Mouse (Mus musculus): ENCODE results near the gene Prss21. TPM values are rescaled to one million over a fixed set of nuclear protein-coding genes. Genes with fewer than 3 reads are reported as not detected.
"Not testable (repeated sequence)": the region's sequence is repeated elsewhere in the genome, so short reads cannot be mapped to it uniquely, and the experiment has no call there.

Prss21 gene
- total RNA-seq, 2 experiments from 2014 or later = not detected

- no peak for DNase-seq (ENCODE audit: extremely low spot score in 1 of 2, low spot score in 2 of 2)
- intact Hi-C loops (cut with DNase I) = loop anchor here (5.0 kb wide), 1 partner anchor 108 kb away; no protein-coding TSS in a partner anchor
Observed at GRCm38 (mm10) chr17:23854229-23854765, 13.6 kb upstream of the Prss21 start.

DNA sequence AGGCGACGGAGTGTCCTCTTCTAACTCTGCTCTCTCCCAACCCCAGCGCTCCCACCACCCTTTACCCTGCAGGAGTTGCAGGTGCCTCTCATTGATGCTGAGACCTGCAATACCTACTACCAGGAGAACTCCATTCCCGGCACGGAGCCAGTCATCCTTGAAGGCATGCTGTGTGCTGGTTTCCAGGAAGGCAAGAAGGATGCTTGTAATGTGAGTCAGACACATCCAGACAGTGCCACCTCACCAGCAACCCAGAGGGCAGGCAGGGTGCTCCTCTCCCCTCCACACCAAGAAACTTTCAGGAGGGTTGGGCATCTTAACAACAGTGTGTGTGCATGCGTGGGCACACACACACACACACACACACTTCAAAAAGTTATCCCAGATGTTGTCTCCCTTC is 10.7 kb upstream of the Prss21 start:
- no peak for DNase-seq (ENCODE audit: extremely low spot score in 1 of 2, low spot score in 2 of 2)
- intact Hi-C loops (cut with DNase I) = no loop called here

DNA sequence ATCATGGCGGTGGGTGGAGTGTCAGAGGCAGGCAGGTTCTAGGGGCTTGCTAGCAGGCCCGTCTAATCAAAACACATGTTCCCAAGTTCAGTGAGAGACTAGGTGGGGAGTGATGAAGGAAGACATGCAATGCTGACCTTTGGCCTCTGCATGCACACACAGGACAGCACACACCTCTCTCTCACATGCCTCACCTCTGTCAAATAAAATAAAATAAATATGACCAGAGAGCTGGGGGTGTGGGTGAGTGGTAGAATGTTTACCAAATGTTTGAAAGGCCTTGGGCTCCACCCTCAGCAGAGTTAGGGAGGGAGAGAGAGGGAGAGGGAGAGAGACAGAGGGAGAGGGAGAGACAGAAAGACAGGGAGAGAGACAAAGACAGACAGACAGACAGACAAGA is 9.9 kb upstream of the Prss21 start:
- intact Hi-C loops (cut with DNase I) = no loop called here
- DNase-seq (ENCODE audit: extremely low spot score in 1 of 2, low spot score in 2 of 2) = no peak

- intact Hi-C loops (cut with DNase I) = no loop called here
- DNase-seq (ENCODE audit: extremely low spot score in 1 of 2, low spot score in 2 of 2) = no peak
Observed at GRCm38 (mm10) chr17:23862926-23863325, 4.9 kb upstream of the Prss21 start.

GRCm38 (mm10) chr17:23868513-23868912 is 657 bp downstream of the Prss21 start:
- no peak for DNase-seq (ENCODE audit: extremely low spot score in 1 of 2, low spot score in 2 of 2)
- intact Hi-C loops (cut with DNase I) = no loop called here

GRCm38 (mm10) chr17:23873884-23874856 is 6.3 kb downstream of the Prss21 start:
- DNase-seq (ENCODE audit: extremely low spot score in 1 of 2, low spot score in 2 of 2) = peak in 1 of 2 experiments; percentile 59
- intact Hi-C loops (cut with DNase I) = loop anchor here (5.0 kb wide), 1 partner anchor 88 kb away; no protein-coding TSS in a partner anchor

- peak in 1 of 2 experiments; percentile 26 for DNase-seq (ENCODE audit: extremely low spot score in 1 of 2, low spot score in 2 of 2)
- intact Hi-C loops (cut with DNase I) = no loop called here
Observed at GRCm38 (mm10) chr17:23876741-23877140, 8.9 kb downstream of the Prss21 start.

GRCm38 (mm10) chr17:23877166-23877565 is 9.3 kb downstream of the Prss21 start:
- DNase-seq (ENCODE audit: extremely low spot score in 1 of 2, low spot score in 2 of 2) = peak in 1 of 2 experiments; percentile 46

GRCm38 (mm10) chr17:23880576-23880975 is 12.7 kb downstream of the Prss21 start, which contains the start of the genes Dcpp1 and Dcpp2:
TSS of gene Dcpp1 (plus strand) at chr17:23880876.
TSS of gene Dcpp2 (plus strand) at chr17:23880880.
- not testable (repeated sequence) for DNase-seq (ENCODE audit: extremely low spot score in 1 of 2, low spot score in 2 of 2)
- intact Hi-C loops (cut with DNase I) = loop anchor here (5.0 kb wide), 1 partner anchor 42 kb away; no protein-coding TSS in a partner anchor

More at GRCm38 (mm10) chr17:23877166-23877565, 9.3 kb downstream of the Prss21 start:
- intact Hi-C loops (cut with DNase I) = no loop called here

GRCm38 (mm10) chr17:23917158-23917557 is 49.3 kb downstream of the Prss21 start, which contains the start of gene Dcpp3:
TSS of gene Dcpp3 (plus strand) at chr17:23917458.
- DNase-seq (ENCODE audit: extremely low spot score in 1 of 2, low spot score in 2 of 2); intact Hi-C loops (cut with DNase I): not testable (repeated sequence)

Small RNA genes within 50 kb of the gene (microRNA-seq; reads per million reads assigned to microRNA genes)
- gene Mir5125 = 2.3 reads per million

Other genes starting within 250 kb of the Prss21 start
- gene Mmp25, start 222.8 kb upstream of the Prss21 start, total RNA-seq (2021) = 1 to 10 TPM; 1.1 to 1.5 TPM
- gene Bicdl2, start 207.6 kb upstream of the Prss21 start, total RNA-seq (2021) = not detected
- 100 to 1,000 TPM; 149 to 154 TPM for gene Hcfc1r1, start 194.5 kb upstream of the Prss21 start, total RNA-seq (2021)
- gene Thoc6, start 194.2 kb upstream of the Prss21 start, total RNA-seq (2021) = 1 to 10 TPM; 8.7 to 9.9 TPM
- gene Tnfrsf12a, start 190.6 kb upstream of the Prss21 start, total RNA-seq (2021) = 1 to 10 TPM; 3.3 to 4.1 TPM
- not detected for gene Cldn6, start 188.8 kb upstream of the Prss21 start, total RNA-seq (2021)
- not detected for gene Cldn9, start 184.0 kb upstream of the Prss21 start, total RNA-seq (2021)
- gene 1520401A03Rik, start 145.3 kb upstream of the Prss21 start, total RNA-seq (2021) = under 1 TPM; 0.11 to 0.61 TPM
- 1 to 10 TPM; 6.5 to 7.2 TPM for gene Pkmyt1, start 141.7 kb upstream of the Prss21 start, total RNA-seq (2021)
- gene Paqr4, start 127.2 kb upstream of the Prss21 start, total RNA-seq (2021) = 10 to 100 TPM; 55.8 to 57.7 TPM
- gene Kremen2, start 122.2 kb upstream of the Prss21 start, total RNA-seq (2021) = under 1 TPM in 1 of 2 experiments, not detected in 1; 0.36 TPM
- 100 to 1,000 TPM; 125 to 133 TPM for gene Flywch1, start 96.5 kb upstream of the Prss21 start, total RNA-seq (2021)
- gene Flywch2, start 82.0 kb upstream of the Prss21 start, total RNA-seq (2021) = 10 to 100 TPM; 26.9 to 32.1 TPM
- gene Srrm2, start 77.5 kb upstream of the Prss21 start, total RNA-seq (2021) = 100 to 1,000 TPM; 555 to 572 TPM
- gene Elob, start 38.9 kb upstream of the Prss21 start, total RNA-seq (2021) = 100 to 1,000 TPM; 389 to 390 TPM
- gene Prss33, start 32.0 kb upstream of the Prss21 start, total RNA-seq (2021) = not detected
- gene Prss32, start 24.2 kb upstream of the Prss21 start, total RNA-seq (2021) = not detected
- 1 to 10 TPM; 1.9 to 2.8 TPM for gene Prss41, start 23.9 kb upstream of the Prss21 start, total RNA-seq (2021)
- not detected for gene Dcpp1, start 12.8 kb downstream of the Prss21 start, total RNA-seq (2021)
- not detected for gene Dcpp2, start 12.8 kb downstream of the Prss21 start, total RNA-seq (2021)
- not detected for gene Dcpp3, start 49.4 kb downstream of the Prss21 start, total RNA-seq (2021)
- not detected for gene Sbp, start 73.6 kb downstream of the Prss21 start, total RNA-seq (2021)
- gene Sbpl, start 87.2 kb downstream of the Prss21 start, total RNA-seq (2021) = not detected
- gene Prss30, start 112.5 kb downstream of the Prss21 start, total RNA-seq (2021) = under 1 TPM in 1 of 2 experiments, not detected in 1; 0.30 TPM
- gene Prss22, start 130.0 kb downstream of the Prss21 start, total RNA-seq (2021) = under 1 TPM; 0.53 to 0.69 TPM
- gene Prss27, start 170.1 kb downstream of the Prss21 start, total RNA-seq (2021) = not detected
- 10 to 100 TPM; 51.9 to 56.8 TPM for gene Kctd5, start 205.4 kb downstream of the Prss21 start, total RNA-seq (2021)